Mouse (Mus musculus) T-helper 2 cell (primary cell): ENCODE measurements around the gene Srp72.

Source experiments
- in situ Hi-C: fragments of 300-600 bp; cut with MboI, MseI; formaldehyde crosslinking; loops from one replicate; pipeline ENCODE4 v1.15.1; 2025; ENCODE audit warnings: high pct_unique_total_duplicates

The Srp72 gene

DNA sequence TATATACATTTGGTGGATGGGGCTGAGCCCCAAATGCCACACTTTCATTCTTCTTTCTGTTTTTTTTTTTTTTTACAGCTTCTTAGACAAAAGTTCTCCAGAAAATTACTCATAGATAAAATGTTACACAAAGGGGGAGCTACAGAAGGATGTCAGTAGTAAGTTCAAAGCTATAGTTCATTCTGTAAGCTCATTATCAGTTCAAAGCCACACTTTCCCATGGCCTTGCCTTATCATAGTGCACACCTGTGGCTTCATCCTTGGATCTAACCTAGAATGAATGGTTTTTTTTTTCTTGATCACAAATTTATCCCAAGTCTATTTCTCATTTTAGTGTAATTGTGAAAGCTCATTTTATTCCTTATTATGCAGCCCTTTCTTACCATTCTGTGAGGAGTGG, 64.9 kb downstream of the Srp72 start:
- in situ Hi-C loops, result loop anchor here (10.0 kb wide), 1 partner anchor 135 kb away; no protein-coding TSS in a partner anchor

- in situ Hi-C loops, result no loop called here
Measured at GRCm38 (mm10) chr5:77044362-77044761, 69.9 kb downstream of the Srp72 start.
